Mouse (Mus musculus): ENCODE data around the gene Cdkal1. TPM values are rescaled to one million over a fixed set of nuclear protein-coding genes. Genes with fewer than 3 reads are reported as not detected.
A peak's percentile ranks its signal among the peaks of the same experiment; 100 is the strongest.

Gene Cdkal1
- polyA plus RNA-seq, 1 experiment from 2014 or later, result 25.9 TPM

DNA sequence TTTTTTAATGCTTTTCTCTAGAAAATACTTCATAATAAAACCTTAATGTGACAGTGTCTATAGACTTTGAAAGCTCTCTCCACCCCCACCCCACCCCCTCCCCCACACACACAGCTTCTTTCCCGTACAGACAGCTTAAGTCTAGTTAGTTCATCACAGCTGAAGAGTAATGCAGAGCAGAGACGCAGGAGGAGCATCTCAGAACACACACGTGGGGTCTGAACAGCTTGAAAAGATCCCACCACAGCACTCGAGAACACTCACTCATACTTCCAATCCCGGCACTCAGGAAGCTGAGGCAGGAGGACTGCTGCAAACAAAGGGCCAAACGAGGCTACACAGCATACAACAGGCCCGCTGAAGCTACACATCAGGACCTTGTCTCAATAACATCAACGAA is 31.1 kb downstream of the Cdkal1 start:
- 67% methylated on average over 8 of the region's 8 CpGs for WGBS
- no peak for DNase-seq (ENCODE audit: low spot score)
- no peak overlapping the region for H3K27ac ChIP-seq (replicated peaks; ENCODE audit: low read depth, low read length)

DNA sequence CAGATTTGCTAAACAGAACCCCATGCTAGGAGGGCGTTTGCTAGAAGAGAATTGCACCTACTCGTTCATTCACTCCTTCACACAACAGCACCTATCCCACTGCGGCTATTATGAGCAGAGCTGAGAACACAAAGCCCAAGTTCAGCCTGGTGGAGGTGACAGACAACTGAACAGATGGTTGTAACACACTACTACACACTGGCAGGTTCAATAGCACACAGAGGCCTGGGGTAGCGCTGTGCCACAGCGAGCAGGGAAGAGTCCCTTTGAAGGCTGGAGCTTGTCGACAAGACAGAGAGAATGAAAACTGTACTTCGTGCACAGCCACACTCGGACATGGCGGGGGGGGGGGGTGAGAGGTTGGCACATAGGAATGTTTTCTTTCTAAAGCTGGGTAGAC is 31.6 kb downstream of the Cdkal1 start:
- no peaks in the 10 kb centered on the region for H3K36me3 ChIP-seq (ENCODE audit: control insufficient read depth, insufficient read depth, low read length)
- H3K27me3 ChIP-seq (replicated peaks; ENCODE audit: control insufficient read depth, insufficient read depth, low read length), result no peaks in the 10 kb centered on the region
- H3K4me2 ChIP-seq (ENCODE audit: low read depth, low read length), result no peak overlapping the region
- ATAC-seq (ENCODE audit: low read depth) (peak; percentile 72; the same call in 1 of the 2 replicates), DNase-seq (ENCODE audit: low spot score) (peak; percentile 31)
- no peak overlapping the region for H3K27ac ChIP-seq (replicated peaks; ENCODE audit: low read depth, low read length)
- H3K4me3 ChIP-seq (ENCODE audit: low read depth, low read length), result no peak overlapping the region
- H3K4me1 ChIP-seq (ENCODE audit: control insufficient read depth, insufficient read depth, low read length), result peaks cover 2% of the 10 kb centered on the region; the same call in 1 of the 2 replicates
- 72% methylated on average over 9 of the region's 9 CpGs for WGBS
- H3K9me3 ChIP-seq (ENCODE audit: control insufficient read depth, low read length), result no peaks in the 10 kb centered on the region
- no peak overlapping the region for H3K9ac ChIP-seq (ENCODE audit: low read depth, low read length)

More for the DNA sequence above, 31.1 kb downstream of the Cdkal1 start:
- Histone ChIP-seq H3K4me1 (ENCODE audit: control insufficient read depth, insufficient read depth, low read length) (peaks cover 2% of the 10 kb centered on the region; the same call in 1 of the 2 replicates), H3K27me3 (replicated peaks; ENCODE audit: control insufficient read depth, insufficient read depth, low read length) (no peaks in the 10 kb centered on the region), H3K36me3 (ENCODE audit: control insufficient read depth, insufficient read depth, low read length) (no peaks in the 10 kb centered on the region), H3K4me2 (ENCODE audit: low read depth, low read length) (no peak overlapping the region), H3K4me3 (ENCODE audit: low read depth, low read length) (no peak overlapping the region), H3K9ac (ENCODE audit: low read depth, low read length) (no peak overlapping the region), H3K9me3 (ENCODE audit: control insufficient read depth, low read length) (no peaks in the 10 kb centered on the region)
- ATAC-seq (ENCODE audit: low read depth), result no peak

DNA sequence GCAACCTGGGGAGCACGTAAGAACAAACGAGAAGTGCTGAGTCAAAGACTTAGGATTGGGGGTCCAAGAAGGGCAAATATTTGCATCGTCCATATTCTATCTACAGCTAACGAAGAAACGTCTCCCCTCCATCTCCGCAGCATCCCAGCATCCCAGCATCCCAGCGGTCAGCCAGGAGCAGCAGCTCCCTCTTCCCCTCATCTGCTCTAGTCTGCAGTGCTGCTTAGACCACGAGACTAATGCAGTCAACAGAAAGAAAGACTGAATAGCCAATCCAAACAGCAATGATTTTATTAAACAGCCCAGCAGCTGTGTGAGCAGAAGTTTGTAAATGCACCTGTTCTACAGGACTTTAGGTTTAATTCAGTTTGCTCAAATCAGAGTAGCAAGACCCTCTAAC is 32.0 kb downstream of the Cdkal1 start:
- DNase-seq (ENCODE audit: low spot score) (no peak), ATAC-seq (ENCODE audit: low read depth) (no peak)
- H3K4me3 ChIP-seq (ENCODE audit: low read depth, low read length), result no peak overlapping the region
- H3K9me3 ChIP-seq (ENCODE audit: control insufficient read depth, low read length), result no peaks in the 10 kb centered on the region
- H3K4me2 ChIP-seq (ENCODE audit: low read depth, low read length), result no peak overlapping the region
- no peak overlapping the region for H3K27ac ChIP-seq (replicated peaks; ENCODE audit: low read depth, low read length)
- WGBS, result 88% methylated on average over 8 of the region's 8 CpGs
- H3K4me1 ChIP-seq (ENCODE audit: control insufficient read depth, insufficient read depth, low read length), result peaks cover 2% of the 10 kb centered on the region; the same call in 1 of the 2 replicates
- H3K36me3 ChIP-seq (ENCODE audit: control insufficient read depth, insufficient read depth, low read length), result no peaks in the 10 kb centered on the region
- H3K9ac ChIP-seq (ENCODE audit: low read depth, low read length), result no peak overlapping the region
- no peaks in the 10 kb centered on the region for H3K27me3 ChIP-seq (replicated peaks; ENCODE audit: control insufficient read depth, insufficient read depth, low read length)

DNA sequence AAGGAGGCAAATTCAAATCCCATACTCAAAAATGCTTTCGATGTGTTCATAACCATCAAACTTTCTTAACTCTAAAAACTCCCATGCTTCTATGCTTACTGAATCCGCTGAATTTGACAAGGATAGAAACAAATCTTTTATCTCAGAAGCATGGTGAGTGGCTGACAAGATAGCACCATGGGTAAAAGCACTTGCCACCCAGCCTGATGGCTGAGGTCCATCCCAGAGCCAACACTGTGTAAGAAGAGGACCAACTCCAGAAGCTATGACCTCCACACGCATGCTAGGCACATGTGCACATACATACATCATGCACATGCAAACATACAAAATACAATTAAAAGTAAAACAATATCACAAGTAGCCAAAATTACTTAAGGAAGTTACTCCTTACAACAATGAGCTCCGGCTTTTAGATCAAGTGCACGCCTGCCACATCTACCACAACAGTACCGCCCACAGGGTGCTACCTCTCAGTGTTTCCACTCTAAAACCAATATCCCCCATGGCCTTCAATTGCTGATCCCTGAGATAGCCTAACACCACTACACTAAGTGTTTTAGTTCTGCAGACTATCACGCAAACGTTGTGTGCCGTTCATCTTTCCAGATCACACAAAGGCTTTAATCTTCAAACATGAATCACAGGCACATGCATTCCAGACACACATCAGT is 35.4 kb downstream of the Cdkal1 start:
- Histone ChIP-seq H3K4me1 (ENCODE audit: control insufficient read depth, insufficient read depth, low read length) (peaks cover 2% of the 10 kb centered on the region; the same call in 1 of the 2 replicates), H3K4me2 (ENCODE audit: low read depth, low read length) (no peak overlapping the region), H3K9me3 (ENCODE audit: control insufficient read depth, low read length) (no peaks in the 10 kb centered on the region), H3K9ac (ENCODE audit: low read depth, low read length) (no peak overlapping the region), H3K27ac (replicated peaks; ENCODE audit: low read depth, low read length) (no peak overlapping the region), H3K4me3 (ENCODE audit: low read depth, low read length) (no peak overlapping the region), H3K27me3 (replicated peaks; ENCODE audit: control insufficient read depth, insufficient read depth, low read length) (no peaks in the 10 kb centered on the region), H3K36me3 (ENCODE audit: control insufficient read depth, insufficient read depth, low read length) (no peaks in the 10 kb centered on the region)
- WGBS, result 66% methylated on average over 9 of the region's 9 CpGs
- DNase-seq (ENCODE audit: low spot score), result no peak
- no peak for ATAC-seq (ENCODE audit: low read depth)

DNA sequence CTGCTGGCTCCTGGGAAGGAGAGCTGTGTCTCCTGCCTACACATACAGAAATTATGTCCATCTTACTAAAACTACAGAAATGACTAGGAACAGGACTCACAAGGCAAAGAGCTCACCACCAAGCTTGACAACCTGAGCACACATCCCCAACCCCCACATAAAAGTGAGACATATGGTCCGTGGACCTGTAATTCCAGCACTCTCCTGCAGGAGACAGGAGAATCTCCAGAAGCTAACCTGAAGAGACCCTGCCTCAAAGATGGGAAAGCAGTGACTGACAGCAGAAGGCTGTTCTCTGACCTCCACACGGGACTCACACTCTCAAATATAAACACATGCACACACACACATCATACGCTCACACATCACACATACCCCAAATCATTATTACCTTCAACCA is 36.3 kb downstream of the Cdkal1 start:
- 68% methylated on average over 3 of the region's 3 CpGs for WGBS
- DNase-seq (ENCODE audit: low spot score) (no peak), ATAC-seq (ENCODE audit: low read depth) (no peak)
- H3K4me2 ChIP-seq (ENCODE audit: low read depth, low read length), result no peak overlapping the region
- H3K4me3 ChIP-seq (ENCODE audit: low read depth, low read length), result no peak overlapping the region
- no peaks in the 10 kb centered on the region for H3K27me3 ChIP-seq (replicated peaks; ENCODE audit: control insufficient read depth, insufficient read depth, low read length)
- no peak overlapping the region for H3K9ac ChIP-seq (ENCODE audit: low read depth, low read length)
- no peaks in the 10 kb centered on the region for H3K9me3 ChIP-seq (ENCODE audit: control insufficient read depth, low read length)
- no peaks in the 10 kb centered on the region for H3K36me3 ChIP-seq (ENCODE audit: control insufficient read depth, insufficient read depth, low read length)
- no peaks in the 10 kb centered on the region for H3K4me1 ChIP-seq (ENCODE audit: control insufficient read depth, insufficient read depth, low read length)
- H3K27ac ChIP-seq (replicated peaks; ENCODE audit: low read depth, low read length), result no peak overlapping the region

DNA sequence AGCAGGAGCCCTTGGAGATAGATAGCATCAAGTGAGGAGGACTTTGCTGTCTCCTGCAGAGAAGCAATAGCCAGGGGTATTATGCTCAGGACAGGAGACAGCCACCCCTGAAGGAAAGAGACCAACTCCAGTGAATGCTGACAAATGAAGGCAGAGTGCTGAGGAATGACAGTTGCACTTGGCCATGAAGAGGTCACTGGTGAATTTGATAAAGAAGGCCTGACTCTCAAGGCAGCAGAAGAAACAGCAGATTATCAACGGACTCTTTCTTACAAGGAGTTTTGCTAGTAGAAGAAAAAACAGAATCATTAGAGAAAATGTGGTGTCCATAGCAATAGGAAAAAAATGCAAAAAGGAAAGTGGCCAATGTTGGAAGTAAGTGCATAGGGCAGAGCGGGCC is 37.2 kb downstream of the Cdkal1 start:
- Histone ChIP-seq H3K4me2 (ENCODE audit: low read depth, low read length) (no peak overlapping the region), H3K9me3 (ENCODE audit: control insufficient read depth, low read length) (no peaks in the 10 kb centered on the region), H3K4me3 (ENCODE audit: low read depth, low read length) (no peak overlapping the region), H3K27me3 (replicated peaks; ENCODE audit: control insufficient read depth, insufficient read depth, low read length) (no peaks in the 10 kb centered on the region), H3K36me3 (ENCODE audit: control insufficient read depth, insufficient read depth, low read length) (no peaks in the 10 kb centered on the region), H3K27ac (replicated peaks; ENCODE audit: low read depth, low read length) (no peak overlapping the region), H3K9ac (ENCODE audit: low read depth, low read length) (no peak overlapping the region), H3K4me1 (ENCODE audit: control insufficient read depth, insufficient read depth, low read length) (no peaks in the 10 kb centered on the region)
- no peak for DNase-seq (ENCODE audit: low spot score)
- ATAC-seq (ENCODE audit: low read depth), result no peak
- WGBS, result 80% methylated on average over 2 of the region's 2 CpGs

DNA sequence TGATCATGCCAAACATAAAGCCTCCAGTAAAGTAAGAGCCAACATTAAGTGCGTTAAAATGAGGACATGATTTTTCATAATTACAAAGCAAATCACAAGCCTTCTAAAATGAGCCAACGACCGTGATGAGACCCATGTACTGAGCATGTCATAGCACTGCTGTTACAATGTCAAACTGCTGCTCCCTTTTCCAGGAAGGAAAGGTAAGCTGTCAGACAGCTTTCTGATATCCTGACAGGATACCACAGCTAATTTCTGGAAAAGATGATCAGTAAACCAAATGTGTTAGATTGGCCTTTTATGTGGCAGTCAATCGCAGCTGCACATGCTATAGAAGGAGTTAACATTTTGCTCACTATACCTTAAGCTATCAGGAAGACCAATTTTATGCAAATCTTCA is 44.7 kb downstream of the Cdkal1 start:
- Histone ChIP-seq H3K27me3 (replicated peaks; ENCODE audit: control insufficient read depth, insufficient read depth, low read length) (no peaks in the 10 kb centered on the region), H3K9ac (ENCODE audit: low read depth, low read length) (no peak overlapping the region), H3K36me3 (ENCODE audit: control insufficient read depth, insufficient read depth, low read length) (no peaks in the 10 kb centered on the region), H3K4me3 (ENCODE audit: low read depth, low read length) (no peak overlapping the region), H3K27ac (replicated peaks; ENCODE audit: low read depth, low read length) (no peak overlapping the region), H3K9me3 (ENCODE audit: control insufficient read depth, low read length) (no peaks in the 10 kb centered on the region), H3K4me2 (ENCODE audit: low read depth, low read length) (no peak overlapping the region), H3K4me1 (ENCODE audit: control insufficient read depth, insufficient read depth, low read length) (no peaks in the 10 kb centered on the region)
- no peak for DNase-seq (ENCODE audit: low spot score)
- ATAC-seq (ENCODE audit: low read depth), result no peak
- WGBS, result 81% methylated on average over 4 of the region's 4 CpGs

DNA sequence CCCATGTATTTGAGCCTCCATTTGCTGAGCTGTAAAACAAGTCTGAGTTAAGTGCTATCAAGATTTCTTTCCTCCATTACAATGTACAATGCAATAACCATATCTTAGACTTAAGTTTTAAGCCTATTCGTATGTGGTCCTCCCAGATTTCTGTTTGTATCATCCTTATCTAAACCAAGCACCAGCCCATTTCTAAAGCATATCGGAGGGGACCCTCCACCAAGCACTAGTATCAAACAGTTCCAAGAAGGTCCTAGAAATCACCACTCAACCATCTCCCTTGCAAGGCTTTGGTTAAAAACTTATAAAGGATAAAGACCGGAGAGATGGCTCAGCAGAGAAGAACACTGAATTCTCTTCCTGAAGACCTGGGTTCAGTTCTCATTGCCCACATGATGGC is 47.1 kb downstream of the Cdkal1 start:
- no peak overlapping the region for H3K9ac ChIP-seq (ENCODE audit: low read depth, low read length)
- ATAC-seq (ENCODE audit: low read depth) (no peak), DNase-seq (ENCODE audit: low spot score) (no peak)
- WGBS, result 97% methylated on average over 3 of the region's 3 CpGs
- H3K27me3 ChIP-seq (replicated peaks; ENCODE audit: control insufficient read depth, insufficient read depth, low read length), result no peaks in the 10 kb centered on the region
- no peaks in the 10 kb centered on the region for H3K36me3 ChIP-seq (ENCODE audit: control insufficient read depth, insufficient read depth, low read length)
- H3K9me3 ChIP-seq (ENCODE audit: control insufficient read depth, low read length), result no peaks in the 10 kb centered on the region
- H3K4me2 ChIP-seq (ENCODE audit: low read depth, low read length), result no peak overlapping the region
- no peak overlapping the region for H3K4me3 ChIP-seq (ENCODE audit: low read depth, low read length)
- no peak overlapping the region for H3K27ac ChIP-seq (replicated peaks; ENCODE audit: low read depth, low read length)
- H3K4me1 ChIP-seq (ENCODE audit: control insufficient read depth, insufficient read depth, low read length), result no peaks in the 10 kb centered on the region

DNA sequence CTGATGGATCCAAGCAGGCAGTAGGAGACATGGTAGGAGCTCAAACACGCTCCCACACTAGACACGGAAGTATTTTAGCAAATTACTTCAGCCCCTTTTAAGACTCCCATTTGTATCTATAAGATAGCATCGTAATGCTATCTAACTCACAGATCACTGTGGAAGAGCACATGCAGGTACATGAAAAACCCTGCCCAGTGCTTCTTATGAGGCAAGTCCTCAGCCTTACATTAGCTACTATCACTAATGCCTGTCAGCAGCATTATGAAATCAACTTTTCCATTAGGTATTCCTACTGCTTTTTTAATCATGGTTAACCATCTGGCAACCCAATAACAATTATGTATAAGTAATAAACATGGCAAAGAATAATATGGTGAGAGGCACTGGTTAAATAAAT is 47.5 kb downstream of the Cdkal1 start:
- WGBS, result 90% methylated on average over 3 of the region's 3 CpGs
- Histone ChIP-seq H3K27me3 (replicated peaks; ENCODE audit: control insufficient read depth, insufficient read depth, low read length) (no peaks in the 10 kb centered on the region), H3K9ac (ENCODE audit: low read depth, low read length) (no peak overlapping the region), H3K4me1 (ENCODE audit: control insufficient read depth, insufficient read depth, low read length) (no peaks in the 10 kb centered on the region), H3K36me3 (ENCODE audit: control insufficient read depth, insufficient read depth, low read length) (no peaks in the 10 kb centered on the region), H3K4me3 (ENCODE audit: low read depth, low read length) (no peak overlapping the region), H3K27ac (replicated peaks; ENCODE audit: low read depth, low read length) (no peak overlapping the region), H3K9me3 (ENCODE audit: control insufficient read depth, low read length) (no peaks in the 10 kb centered on the region), H3K4me2 (ENCODE audit: low read depth, low read length) (no peak overlapping the region)
- ATAC-seq (ENCODE audit: low read depth) (no peak), DNase-seq (ENCODE audit: low spot score) (no peak)
